Mouse (Mus musculus) embryonic facial prominence, embryonic 12.5 days (tissue): ENCODE measurements around the gene 1700025G04Rik. TPM values are rescaled to one million over a fixed set of nuclear protein-coding genes. Genes with fewer than 3 reads are reported as not detected.

Source experiments
- ATAC-seq: fragments of 200-750 bp; cut with Nextera tagmentation; 2 replicates; pipeline ENCODE4 v1.8.0; 2017; ENCODE audit not compliant: insufficient number of reproducible peaks, insufficient read depth, low FRiP score, low TSS enrichment
- H3K27ac ChIP-seq: fragments of 300-500 bp; sonication (generic); 2 replicates; pipeline ENCODE4 v1.5.1; 2016; ENCODE audit warnings: mild to moderate bottlenecking
- H3K27me3 ChIP-seq: fragments of 300-500 bp; sonication (generic); 2 replicates; pipeline ENCODE4 v1.6.1; 2016; ENCODE audit warnings: mild to moderate bottlenecking, moderate library complexity
- H3K36me3 ChIP-seq: fragments of 300-500 bp; sonication (generic); 2 replicates; pipeline ENCODE4 v1.6.1; 2016; ENCODE audit warnings: mild to moderate bottlenecking
- H3K4me1 ChIP-seq: fragments of 300-500 bp; sonication (generic); 2 replicates; pipeline ENCODE4 v1.6.1; 2016
- H3K4me2 ChIP-seq: fragments of 300-500 bp; sonication (generic); replicated peaks from 2 replicates; pipeline ENCODE4 v1.6.1; 2016; ENCODE audit warnings: mild to moderate bottlenecking, moderate library complexity
- H3K4me3 ChIP-seq: fragments of 300-500 bp; sonication (generic); 2 replicates; pipeline ENCODE4 v1.5.1; 2016; ENCODE audit warnings: mild to moderate bottlenecking
- H3K9ac ChIP-seq: fragments of 300-500 bp; sonication (generic); 2 replicates; pipeline ENCODE4 v1.6.1; 2016; ENCODE audit warnings: mild to moderate bottlenecking, moderate library complexity
- H3K9me3 ChIP-seq: fragments of 300-500 bp; sonication (generic); 2 replicates; pipeline ENCODE4 v1.6.1; 2016; ENCODE audit warnings: mild to moderate bottlenecking, moderate library complexity
- WGBS: fragments of 180-500 bp; shearing (Covaris S2); methylation state at CpG from one replicate; pipeline ENCODE4 v1.1.7; 2016; 5-methylcytosine and 5-hydroxymethylcytosine counted together
- polyA plus RNA-seq: library from polyadenylated mRNA; unstranded; fragments of >200 nt; fragmentation: Nextera tagmentation; extraction: Ambion mirVana; gene quantifications from 2 replicates; pipeline ENCODE4 v1.2.1, GENCODE M21; 2016

Gene 1700025G04Rik
- polyA plus RNA-seq, 1 experiment from 2014 or later: 34.7 TPM

DNA sequence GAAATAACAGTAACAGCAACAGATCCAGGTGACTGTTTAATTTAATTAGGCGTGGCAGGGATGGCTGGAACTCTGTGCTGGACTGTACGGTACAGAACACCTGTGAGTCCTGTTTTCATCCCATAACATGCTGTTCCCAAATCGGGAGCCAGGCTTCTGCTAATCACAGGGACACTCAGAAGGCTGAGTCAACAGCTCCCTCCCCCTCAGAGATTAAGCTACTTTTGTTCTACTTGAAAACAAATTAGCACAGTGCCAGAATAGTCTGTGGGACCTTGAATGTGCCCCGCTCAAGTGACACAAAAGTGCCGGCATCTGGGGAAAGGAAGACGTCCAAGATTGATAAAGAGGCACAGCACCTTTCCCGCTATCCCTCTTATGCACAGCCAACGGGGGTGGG, 115.0 kb downstream of the 1700025G04Rik start:
- Histone ChIP-seq H3K36me3 (no peaks in the 10 kb centered on the region), H3K27me3 (no peaks in the 10 kb centered on the region), H3K9ac (no peak overlapping the region), H3K4me3 (no peak overlapping the region), H3K27ac (no peak overlapping the region), H3K4me2 (no peak overlapping the region), H3K4me1 (no peaks in the 10 kb centered on the region), H3K9me3 (no peaks in the 10 kb centered on the region)
- ATAC-seq: no peak
- 81% methylated on average over 8 of the region's 8 CpGs for WGBS

DNA sequence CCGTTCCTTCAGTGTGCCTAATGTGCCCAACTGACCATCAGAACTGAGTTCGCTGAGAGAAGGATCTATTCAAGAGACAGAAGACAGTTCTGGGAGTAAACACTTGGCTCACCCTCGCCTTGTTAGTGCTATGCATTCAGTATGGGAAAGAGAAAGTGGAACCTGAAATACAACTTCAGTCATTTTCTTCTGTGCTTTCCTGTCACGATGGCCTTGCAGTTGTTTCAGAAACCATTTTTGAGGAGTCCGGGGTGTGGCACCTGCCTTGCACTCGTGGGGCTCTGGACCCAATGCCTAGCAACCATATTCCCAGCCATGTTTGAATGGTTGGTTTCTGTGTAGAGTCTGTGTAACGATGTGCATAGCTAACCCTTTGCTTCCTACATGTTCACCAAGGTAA, 115.5 kb downstream of the 1700025G04Rik start:
- no peak for ATAC-seq
- H3K9me3 ChIP-seq: no peaks in the 10 kb centered on the region
- 91% methylated on average over 7 of the region's 7 CpGs for WGBS
- no peaks in the 10 kb centered on the region for H3K36me3 ChIP-seq
- H3K4me1 ChIP-seq: no peaks in the 10 kb centered on the region
- no peak overlapping the region for H3K4me2 ChIP-seq
- H3K27ac ChIP-seq: no peak overlapping the region
- H3K9ac ChIP-seq: no peak overlapping the region
- H3K4me3 ChIP-seq: no peak overlapping the region
- H3K27me3 ChIP-seq: no peaks in the 10 kb centered on the region

DNA sequence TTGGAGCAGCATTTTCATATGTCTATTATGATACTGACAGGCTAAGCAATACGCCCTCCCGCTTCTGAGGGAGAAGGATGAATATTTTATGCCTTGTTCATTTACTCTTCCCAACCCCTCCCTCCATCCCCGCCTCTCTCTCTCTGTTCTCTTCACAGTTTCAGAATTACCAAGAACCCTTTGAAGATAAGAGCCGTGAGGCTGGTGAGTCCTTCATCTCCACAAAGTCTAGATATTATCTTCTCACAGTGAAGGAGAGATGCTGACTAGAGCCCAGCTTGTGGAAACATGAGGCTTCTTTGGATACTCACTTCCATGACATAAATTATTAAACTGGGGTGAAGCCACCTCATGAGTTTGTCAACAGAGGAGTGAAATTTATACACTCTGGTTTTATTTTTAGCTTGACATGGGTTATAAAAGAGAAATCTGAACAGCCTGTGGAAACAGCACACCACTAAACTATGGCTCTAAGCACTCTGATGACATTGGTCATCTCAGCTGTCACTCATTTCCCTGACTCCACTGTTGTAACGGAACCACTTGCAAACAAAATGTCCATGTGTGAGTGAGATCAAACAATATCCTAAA, 116.7 kb downstream of the 1700025G04Rik start:
- H3K27me3 ChIP-seq: no peaks in the 10 kb centered on the region
- H3K4me1 ChIP-seq: no peaks in the 10 kb centered on the region
- no peak for ATAC-seq
- WGBS: 79% methylated on average over 5 of the region's 5 CpGs
- no peaks in the 10 kb centered on the region for H3K36me3 ChIP-seq
- H3K4me2 ChIP-seq: no peak overlapping the region
- H3K9ac ChIP-seq: no peak overlapping the region
- H3K9me3 ChIP-seq: no peaks in the 10 kb centered on the region
- no peak overlapping the region for H3K4me3 ChIP-seq
- H3K27ac ChIP-seq: no peak overlapping the region

DNA sequence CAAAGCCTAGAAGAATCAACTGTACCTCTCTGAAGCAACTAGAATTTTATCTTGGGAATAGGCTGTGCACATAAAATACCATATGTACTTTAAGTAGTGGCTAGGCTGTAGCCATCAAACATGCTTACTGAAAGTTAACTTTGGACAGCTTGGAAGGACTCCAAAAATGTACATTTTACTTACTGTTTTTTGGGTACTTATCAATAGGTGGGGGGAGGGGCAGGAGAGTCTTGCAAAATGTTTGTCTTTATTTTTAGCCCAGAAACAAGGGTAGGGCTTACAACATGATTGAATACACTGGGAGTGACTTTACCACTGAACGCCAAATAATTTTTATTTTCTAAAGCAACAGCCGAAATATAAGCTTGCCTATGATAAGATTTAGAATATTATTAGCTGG, 118.3 kb downstream of the 1700025G04Rik start:
- no peaks in the 10 kb centered on the region for H3K4me1 ChIP-seq
- no peak overlapping the region for H3K4me3 ChIP-seq
- WGBS: 92% methylated on average over 2 of the region's 2 CpGs
- H3K4me2 ChIP-seq: no peak overlapping the region
- no peaks in the 10 kb centered on the region for H3K27me3 ChIP-seq
- no peaks in the 10 kb centered on the region for H3K36me3 ChIP-seq
- ATAC-seq: no peak
- H3K9me3 ChIP-seq: no peaks in the 10 kb centered on the region
- no peak overlapping the region for H3K27ac ChIP-seq
- no peak overlapping the region for H3K9ac ChIP-seq

DNA sequence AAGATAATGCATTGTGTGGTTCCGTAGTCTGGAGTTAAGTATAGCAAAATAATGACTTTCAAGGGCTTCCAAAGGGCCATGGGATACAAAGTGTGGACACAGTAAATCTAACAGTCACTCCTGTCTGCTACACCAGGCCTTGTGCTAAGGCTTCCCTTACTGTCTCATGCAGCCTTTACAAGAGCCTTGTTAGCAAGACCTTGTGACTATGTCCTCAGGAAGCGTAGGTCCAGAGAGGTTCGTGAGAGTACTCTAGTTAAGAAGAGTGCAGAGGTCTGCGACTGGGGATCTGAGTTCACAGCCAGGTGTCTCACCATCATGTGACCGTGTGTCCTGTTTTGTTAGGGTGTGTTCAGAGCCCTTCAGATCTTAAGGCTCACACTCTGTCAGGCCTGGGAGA, 121.8 kb downstream of the 1700025G04Rik start:
- Histone ChIP-seq H3K4me1 (0 out of 2 replicates have a peak, but pooled peaks cover 5% of the 10 kb centered on the region), H3K27me3 (no peaks in the 10 kb centered on the region), H3K4me3 (no peak overlapping the region), H3K27ac (no peak overlapping the region), H3K36me3 (no peaks in the 10 kb centered on the region), H3K9ac (no peak overlapping the region), H3K4me2 (no peak overlapping the region), H3K9me3 (no peaks in the 10 kb centered on the region)
- 91% methylated on average over 5 of the region's 5 CpGs for WGBS
- no peak for ATAC-seq

DNA sequence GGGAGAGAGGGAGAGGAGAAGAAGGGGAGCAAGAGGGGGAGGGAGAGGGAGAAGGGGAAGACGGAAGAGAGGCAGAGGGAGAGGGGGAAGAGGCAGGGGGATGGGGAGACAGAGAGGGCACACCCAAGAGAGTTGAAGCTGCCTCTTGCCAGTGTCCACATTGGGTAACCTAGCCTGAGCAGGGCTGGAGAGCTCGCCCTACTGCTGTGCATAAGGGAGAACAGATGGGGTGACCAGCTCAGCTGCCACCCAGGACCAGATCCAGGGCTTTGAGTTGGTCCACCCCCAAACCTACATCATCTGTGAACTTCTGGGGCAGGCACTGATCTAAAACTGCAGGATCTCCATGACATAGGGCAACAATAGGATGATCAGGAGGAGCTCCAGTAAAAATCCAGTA, 125.1 kb downstream of the 1700025G04Rik start:
- H3K9ac ChIP-seq: no peak overlapping the region
- no peak overlapping the region for H3K27ac ChIP-seq
- ATAC-seq: no peak
- no peak overlapping the region for H3K4me3 ChIP-seq
- 0 out of 2 replicates have a peak, but pooled peaks cover 3% of the 10 kb centered on the region for H3K9me3 ChIP-seq
- no peak overlapping the region for H3K4me2 ChIP-seq
- peaks cover 26% of the 10 kb centered on the region for H3K4me1 ChIP-seq
- no peaks in the 10 kb centered on the region for H3K27me3 ChIP-seq
- H3K36me3 ChIP-seq: no peaks in the 10 kb centered on the region
- 92% methylated on average over 2 of the region's 2 CpGs for WGBS

DNA sequence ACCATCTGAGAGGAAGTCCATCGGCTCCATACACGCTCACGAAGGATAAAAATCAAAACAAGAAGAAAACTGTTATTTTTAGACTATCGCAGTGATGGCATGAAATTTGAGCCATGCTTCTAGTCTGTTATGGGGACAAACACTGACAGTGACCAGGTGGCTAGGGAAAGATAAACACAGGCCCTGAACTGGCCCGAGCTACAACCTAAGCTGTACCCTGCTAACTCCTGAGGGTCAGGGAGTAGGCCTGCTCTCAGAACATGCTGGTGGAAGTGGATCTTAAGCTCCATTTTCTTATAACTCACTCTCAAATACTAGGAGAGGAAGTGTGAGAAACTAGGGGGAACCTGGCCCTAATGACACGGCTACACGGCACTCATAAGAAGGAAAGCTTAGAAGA, 126.7 kb downstream of the 1700025G04Rik start:
- Histone ChIP-seq H3K36me3 (no peaks in the 10 kb centered on the region), H3K9ac (no peak overlapping the region), H3K27ac (no peak overlapping the region), H3K4me1 (peaks cover 26% of the 10 kb centered on the region), H3K4me3 (no peak overlapping the region), H3K27me3 (no peaks in the 10 kb centered on the region), H3K4me2 (no peak overlapping the region), H3K9me3 (0 out of 2 replicates have a peak, but pooled peaks cover 3% of the 10 kb centered on the region)
- 65% methylated on average over 7 of the region's 7 CpGs for WGBS
- no peak for ATAC-seq

DNA sequence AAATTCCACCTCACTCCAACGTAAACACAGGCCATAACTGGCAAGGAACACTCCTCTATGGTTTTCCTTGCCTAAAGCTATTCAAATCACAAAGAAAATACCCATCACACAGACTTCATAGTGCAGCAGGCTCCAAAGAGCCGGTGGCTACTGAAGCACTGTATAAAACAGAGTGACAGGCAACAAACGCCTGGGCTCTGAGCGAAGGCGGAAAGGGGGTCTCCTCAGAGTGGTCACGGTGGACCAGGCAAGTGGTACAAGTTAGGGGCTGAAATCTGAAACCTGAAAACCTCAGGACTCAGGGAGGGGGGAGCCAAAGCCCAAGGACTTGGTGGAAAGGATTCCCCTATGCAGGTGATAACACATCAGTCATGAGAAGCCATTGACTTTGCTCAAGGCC, 127.8 kb downstream of the 1700025G04Rik start:
- Histone ChIP-seq H3K4me1 (peaks cover 31% of the 10 kb centered on the region), H3K27ac (no peak overlapping the region), H3K9me3 (0 out of 2 replicates have a peak, but pooled peaks cover 3% of the 10 kb centered on the region), H3K4me3 (no peak overlapping the region), H3K4me2 (no peak overlapping the region), H3K27me3 (no peaks in the 10 kb centered on the region), H3K9ac (no peak overlapping the region), H3K36me3 (no peaks in the 10 kb centered on the region)
- WGBS: 22% methylated on average over 6 of the region's 6 CpGs
- ATAC-seq: no peak

DNA sequence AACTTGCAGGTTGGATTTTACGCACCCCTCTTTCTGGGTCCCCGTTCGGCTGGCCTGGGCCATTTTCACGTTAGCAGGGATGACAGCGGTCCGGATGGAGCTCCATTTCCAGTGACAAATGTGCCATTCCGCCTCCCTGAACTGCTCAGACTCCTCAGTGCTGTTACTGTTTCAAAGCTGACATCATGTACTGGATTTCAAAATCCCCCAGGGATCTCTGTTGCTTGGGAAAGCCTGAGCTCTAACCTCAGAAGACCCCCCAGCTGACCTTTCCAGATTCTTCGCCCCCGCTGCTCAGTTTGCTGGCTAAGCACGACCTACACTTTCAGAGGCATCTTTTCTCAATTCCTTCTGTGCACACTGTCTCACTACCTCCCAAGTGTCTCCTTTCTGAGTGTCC, 128.7 kb downstream of the 1700025G04Rik start:
- 50% methylated on average over 10 of the region's 10 CpGs for whole genome bisulfite sequencing
- Histone ChIP-seq H3K9me3 (0 out of 2 replicates have a peak, but pooled peaks cover 3% of the 10 kb centered on the region), H3K36me3 (no peaks in the 10 kb centered on the region), H3K27me3 (no peaks in the 10 kb centered on the region), H3K9ac (no peak overlapping the region), H3K4me2 (no peak overlapping the region), H3K4me3 (no peak overlapping the region), H3K4me1 (peaks cover 31% of the 10 kb centered on the region), H3K27ac (no peak overlapping the region)
- no peak for ATAC-seq

DNA sequence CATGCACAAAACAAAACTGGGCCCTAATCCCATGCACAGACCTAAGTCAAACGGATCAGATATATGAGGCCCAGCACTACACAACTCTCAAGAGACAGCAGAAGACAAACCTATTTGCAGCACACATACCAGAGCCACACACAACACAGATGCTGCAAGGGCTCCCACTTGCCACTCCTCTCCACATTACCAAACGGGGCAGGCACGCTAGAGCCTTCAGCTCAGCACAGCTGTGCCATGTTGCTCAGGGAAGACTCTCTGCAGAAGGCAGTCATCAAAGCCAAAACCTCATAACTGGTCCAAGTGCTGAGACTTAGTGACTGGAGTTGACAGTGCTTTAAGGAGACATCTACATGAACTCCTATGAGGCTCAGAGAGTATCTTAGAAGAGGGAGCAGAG, 130.9 kb downstream of the 1700025G04Rik start:
- Histone ChIP-seq H3K4me1 (peaks cover 31% of the 10 kb centered on the region), H3K36me3 (no peaks in the 10 kb centered on the region), H3K27ac (no peak overlapping the region), H3K4me2 (no peak overlapping the region), H3K4me3 (no peak overlapping the region), H3K9me3 (0 out of 2 replicates have a peak, but pooled peaks cover 3% of the 10 kb centered on the region), H3K9ac (no peak overlapping the region), H3K27me3 (no peaks in the 10 kb centered on the region)
- ATAC-seq: no peak
- WGBS: 66% methylated on average over 3 of the region's 3 CpGs

DNA sequence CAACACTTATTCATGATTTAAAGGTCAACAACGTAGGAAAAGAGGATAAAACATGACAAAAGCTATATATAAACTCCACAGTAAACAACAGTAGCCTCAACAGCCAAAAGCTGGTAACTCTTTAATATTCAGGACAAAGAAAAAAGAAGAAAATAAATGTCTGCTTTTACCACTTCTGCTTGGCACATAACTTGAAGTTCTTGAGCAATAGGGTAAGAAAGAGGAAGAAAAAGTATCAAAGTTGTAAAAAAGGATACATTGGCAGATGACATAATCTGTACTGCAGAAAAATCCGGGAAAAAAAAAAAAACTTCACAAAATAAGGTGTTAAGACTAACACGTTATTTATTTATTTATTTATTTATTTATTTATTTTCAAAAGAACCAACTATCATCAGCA, 131.5 kb downstream of the 1700025G04Rik start:
- Histone ChIP-seq H3K4me1 (peaks cover 32% of the 10 kb centered on the region), H3K27me3 (no peaks in the 10 kb centered on the region), H3K4me2 (no peak overlapping the region), H3K9ac (no peak overlapping the region), H3K27ac (no peak overlapping the region), H3K9me3 (0 out of 2 replicates have a peak, but pooled peaks cover 3% of the 10 kb centered on the region), H3K4me3 (no peak overlapping the region), H3K36me3 (no peaks in the 10 kb centered on the region)
- 80% methylated on average over 3 of the region's 3 CpGs for whole genome bisulfite sequencing
- no peak for ATAC-seq

DNA sequence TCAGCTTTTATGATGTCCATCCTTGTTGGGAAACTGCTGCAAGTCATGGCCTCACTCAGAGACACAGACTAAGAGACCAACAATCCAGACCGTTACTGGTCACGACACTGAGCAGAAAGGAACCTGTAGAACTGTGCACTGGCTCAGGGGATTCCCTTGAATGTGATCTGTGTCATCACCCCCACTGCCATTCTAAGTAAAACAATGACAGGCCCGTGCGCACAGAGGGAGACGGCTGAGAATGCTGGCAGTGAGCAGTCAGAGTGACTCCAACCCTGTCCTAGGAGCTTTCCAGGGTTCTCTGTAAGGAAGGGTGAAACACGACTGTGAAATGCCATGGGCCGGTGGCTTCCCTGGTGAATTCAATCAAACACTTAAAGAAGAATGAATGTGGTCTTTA, 132.3 kb downstream of the 1700025G04Rik start:
- 33% methylated on average over 7 of the region's 7 CpGs for WGBS
- no peak overlapping the region for H3K27ac ChIP-seq
- no peak overlapping the region for H3K4me2 ChIP-seq
- H3K4me3 ChIP-seq: no peak overlapping the region
- H3K4me1 ChIP-seq: peaks cover 28% of the 10 kb centered on the region
- H3K9ac ChIP-seq: no peak overlapping the region
- H3K9me3 ChIP-seq: 0 out of 2 replicates have a peak, but pooled peaks cover 3% of the 10 kb centered on the region
- no peak for ATAC-seq
- no peaks in the 10 kb centered on the region for H3K27me3 ChIP-seq
- no peaks in the 10 kb centered on the region for H3K36me3 ChIP-seq
